Comparison of ENCODE assay signal across 7 mouse cellular contexts in the genomic region with DNA sequence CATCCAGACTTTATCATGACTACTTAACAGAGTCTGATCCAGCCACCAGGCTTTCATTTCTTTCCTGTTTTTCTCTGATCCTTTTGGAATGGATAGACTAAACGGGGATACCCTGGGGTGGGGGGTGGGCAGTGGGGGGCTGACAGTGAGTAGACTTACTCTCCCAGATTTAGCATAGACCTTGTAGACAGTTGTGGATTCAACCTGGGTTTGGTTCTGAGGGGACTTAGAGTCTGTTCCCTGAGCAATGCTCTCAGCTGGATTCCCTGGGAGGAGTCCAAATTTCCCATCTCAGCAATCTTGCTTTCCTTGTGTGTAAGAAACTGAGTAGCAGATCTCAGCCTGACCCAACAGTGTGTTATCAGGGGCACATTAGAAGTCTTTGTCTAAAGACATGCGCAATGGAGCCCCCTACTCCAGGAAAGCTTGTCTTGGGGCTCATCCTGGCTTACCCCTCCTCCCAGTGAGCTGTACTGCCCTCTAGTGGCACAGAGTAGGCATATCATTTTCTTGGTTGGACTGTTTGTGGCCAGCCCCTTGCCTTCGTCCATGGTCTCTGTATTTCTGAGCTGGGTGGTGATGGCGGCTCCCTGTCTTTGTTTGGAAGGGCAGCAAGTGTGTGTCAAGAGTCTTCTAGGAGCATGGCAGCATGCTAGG. TPM values are rescaled to one million over a fixed set of nuclear protein-coding genes. Genes with fewer than 3 reads are reported as not detected.
DNase-seq lines count a peak whose midpoint lies in the region; ATAC-seq lines count a peak whose summit lies in the region.

No protein-coding gene starts in this region.

- peak; percentile 61 for ATAC-seq in forebrain, embryonic 13.5 days
- ATAC-seq in lung, embryonic 16.5 days (ENCODE audit: low read depth) = peak; percentile 64; the same call in 1 of the 2 replicates

- no peaks in the 10 kb centered on the region for H3K36me3 ChIP-seq in forebrain, embryonic 13.5 days (ENCODE audit: poor library complexity, severe bottlenecking)
- H3K36me3 ChIP-seq in lung, embryonic 16.5 days (ENCODE audit: control insufficient read depth, insufficient read depth, low read length) = no peaks in the 10 kb centered on the region

- H3K4me1 ChIP-seq in forebrain, embryonic 13.5 days = peaks cover 7% of the 10 kb centered on the region
- peaks cover 1% of the 10 kb centered on the region; the same call in 1 of the 2 replicates for H3K4me1 ChIP-seq in lung, embryonic 16.5 days (replicated peaks; ENCODE audit: control insufficient read depth, insufficient read depth, low read length)

- H3K27me3 ChIP-seq in forebrain, embryonic 13.5 days = peaks cover 4% of the 10 kb centered on the region; the same call in 1 of the 2 replicates
- no peaks in the 10 kb centered on the region for H3K27me3 ChIP-seq in lung, embryonic 16.5 days (ENCODE audit: control insufficient read depth, insufficient read depth, low read depth, low read length)

- no peaks in the 10 kb centered on the region for H3K9me3 ChIP-seq in forebrain, embryonic 13.5 days (replicated peaks)
- H3K9me3 ChIP-seq in lung, embryonic 16.5 days (ENCODE audit: control insufficient read depth, low read length) = no peaks in the 10 kb centered on the region

- no peak overlapping the region for H3K4me2 ChIP-seq in forebrain, embryonic 13.5 days
- no peak overlapping the region for H3K4me2 ChIP-seq in lung, embryonic 16.5 days (ENCODE audit: low read depth, low read length)

- DNase-seq in 3T3-L1 (ENCODE audit: low read depth, low spot score) = peak; percentile 71
- peak; percentile 56 for DNase-seq in CD4-positive helper T cell, adult 2 months (ENCODE audit: low read depth, low spot score)
- peak; percentile 19 for DNase-seq in c-Kit-positive CD71-positive TER-119-negative erythroid progenitor cells, embryonic 14.5 days (ENCODE audit: low read depth)
- peak; percentile 77 for DNase-seq in induced T-regulatory cell, adult 2 months (ENCODE audit: low read depth)
- peak; percentile 45 for DNase-seq in ovary, postnatal 14 days (ENCODE audit: low spot score)

- H3K27ac ChIP-seq in forebrain, embryonic 13.5 days = no peak overlapping the region
- H3K27ac ChIP-seq in lung, embryonic 16.5 days (ENCODE audit: low read length) = no peak overlapping the region

- 27% methylated on average over 4 of the region's 4 CpGs for WGBS in forebrain, embryonic 13.5 days
- 23% methylated on average over 4 of the region's 4 CpGs for WGBS in lung, embryonic 16.5 days

- no peak overlapping the region for H3K4me3 ChIP-seq in forebrain, embryonic 13.5 days
- no peak overlapping the region for H3K4me3 ChIP-seq in lung, embryonic 16.5 days (ENCODE audit: low read length)

- no peak overlapping the region for H3K9ac ChIP-seq in forebrain, embryonic 13.5 days
- no peak overlapping the region for H3K9ac ChIP-seq in lung, embryonic 16.5 days (ENCODE audit: low read length)

RNA-seq across cellular contexts. Expression of a gene that starts 6.5 kb away (rescaled TPM):
- polyA plus RNA-seq in forebrain, embryonic 13.5 days (2015; fragmentation: Nextera tagmentation; extraction: Ambion mirVana) = 26.7 and 30.0 TPM in 2 replicates
- polyA plus RNA-seq in lung, embryonic 16.5 days (2015; fragmentation: Nextera tagmentation; extraction: Ambion mirVana) = 43.2 and 45.0 TPM in 2 replicates

Comparison
In these comparisons a context has a peak if more than half of its experiments do, and no peak if none do; other contexts are left out.
1. DNase-seq: peak in every context shown above with its lines; median percentile 77 in induced T-regulatory cell, adult 2 months; 71 in 3T3-L1; 56 in CD4-positive helper T cell, adult 2 months; 45 in ovary, postnatal 14 days; 19 in c-Kit-positive CD71-positive TER-119-negative erythroid progenitor cells, embryonic 14.5 days.